Mouse (Mus musculus) ES-E14 (cell line): ENCODE results near the gene Mrpl24. TPM values are rescaled to one million over a fixed set of nuclear protein-coding genes. Genes with fewer than 3 reads are reported as not detected.

Experiments used
- DNase-seq: peaks from one replicate; pipeline ENCODE4 v3.0.0-alpha.2; 2013; ENCODE audit warnings: low read depth, low spot score
- H3K27ac ChIP-seq: 2 replicates; pipeline ENCODE4 v1.5.1; 2012; ENCODE audit warnings: low read depth, mild to moderate bottlenecking, low read length, moderate library complexity, mixed read lengths; ENCODE audit not compliant: poor library complexity, insufficient read depth, severe bottlenecking
- H3K36me3 ChIP-seq: 2 replicates; pipeline ENCODE4 v1.6.1; 2012; ENCODE audit warnings: mild to moderate bottlenecking, low read length, moderate library complexity, mixed read lengths; ENCODE audit not compliant: control insufficient read depth, poor library complexity, insufficient read depth, severe bottlenecking
- H3K4me1 ChIP-seq, 2 experiments: fragments of 150-350 bp in 1 of 2; sonication (generic) in 1 of 2; 2 replicates each; pipeline ENCODE4 v1.6.1; 2012; ENCODE audit warnings: low read length in 2 of 2, mild to moderate bottlenecking in 1 of 2, mixed read lengths in 1 of 2; ENCODE audit not compliant: control insufficient read depth in 2 of 2, insufficient read depth in 2 of 2, poor library complexity in 1 of 2
- H3K4me3 ChIP-seq, 2 experiments: fragments of 150-350 bp in 1 of 2; sonication (generic) in 1 of 2; 2 replicates each; pipeline ENCODE4 v1.5.1; 2012; ENCODE audit warnings: low read length in 2 of 2, low read depth in 1 of 2, mild to moderate bottlenecking in 1 of 2, mixed read lengths in 1 of 2; ENCODE audit not compliant: insufficient read depth in 1 of 2, poor library complexity in 1 of 2, severe bottlenecking in 1 of 2
- H3K9ac ChIP-seq: 2 replicates; pipeline ENCODE4 v1.6.1; 2012; ENCODE audit warnings: low read depth, mild to moderate bottlenecking, low read length, mixed read lengths; ENCODE audit not compliant: poor library complexity, insufficient read depth, severe bottlenecking
- H3K9me3 ChIP-seq: fragments of 150-350 bp; sonication (generic); 2 replicates; pipeline ENCODE4 v1.6.1; 2012; ENCODE audit warnings: low read depth, mild to moderate bottlenecking, low read length; ENCODE audit not compliant: control insufficient read depth, insufficient read depth
- CHD2 ChIP-seq: IDR thresholded peaks from 2 replicates; pipeline ENCODE4 v1.6.1; 2014; ENCODE audit warnings: mild to moderate bottlenecking, low read depth, low read length, inconsistent platforms
- HCFC1 ChIP-seq: IDR thresholded peaks from 2 replicates; pipeline ENCODE4 v1.6.1; 2012; ENCODE audit warnings: low read length, inconsistent platforms, borderline replicate concordance; ENCODE audit not compliant: insufficient read depth
- MAFK ChIP-seq: IDR thresholded peaks from 2 replicates; pipeline ENCODE4 v1.6.1; 2014; ENCODE audit warnings: mild to moderate bottlenecking, low read depth, low read length, inconsistent platforms; ENCODE audit not compliant: insufficient read depth
- ZC3H11A ChIP-seq: IDR thresholded peaks from 2 replicates; pipeline ENCODE4 v1.6.1; 2012; ENCODE audit warnings: low read depth, mild to moderate bottlenecking, inconsistent platforms, low read length, borderline replicate concordance
- ZNF384 ChIP-seq: IDR thresholded peaks from 2 replicates; pipeline ENCODE4 v1.6.1; 2012; ENCODE audit warnings: low read depth, low read length, inconsistent platforms
- in situ Hi-C, 2 experiments: fragments of 600-800 bp; cut with MboI; formaldehyde crosslinking; loops; one replicate each; pipeline ENCODE4 v1.15.1; 2025; ENCODE audit warnings: low sequenced_read_pairs in 2 of 2, inconsistent platforms in 1 of 2; ENCODE audit not compliant: unreplicated experiment in 2 of 2
- total RNA-seq: library from RNA; depleted of rRNA; stranded (reverse); fragments of 300-350 nt; gene quantifications from 2 replicates; pipeline ENCODE4 v1.2.3, GENCODE M21; 2012

The Mrpl24 gene
- total RNA-seq, 1 experiment = 154 TPM

GRCm38 (mm10) chr3:87935776-87936175, 16.5 kb downstream of the Mrpl24 start:
- TF ChIP-seq ZNF384 = no peak
- peak; percentile 86 for TF ChIP-seq ZC3H11A
- Histone ChIP-seq H3K9me3 (no peaks in the 10 kb centered on the region), H3K4me1 (peaks cover 2 to 9% of the 10 kb centered on the region in 2 experiments; a peak in 3 of 4 replicates), H3K9ac (no peak overlapping the region), H3K27ac (no peak overlapping the region), H3K36me3 (peaks cover 53% of the 10 kb centered on the region), H3K4me3 (no peak overlapping the region)
- in situ Hi-C loops = loop anchor here in 1 of 2 experiments (5.0 kb wide), 1 partner anchor 52 kb away; no protein-coding TSS in a partner anchor
- peak; percentile 71 for DNase-seq

DNA sequence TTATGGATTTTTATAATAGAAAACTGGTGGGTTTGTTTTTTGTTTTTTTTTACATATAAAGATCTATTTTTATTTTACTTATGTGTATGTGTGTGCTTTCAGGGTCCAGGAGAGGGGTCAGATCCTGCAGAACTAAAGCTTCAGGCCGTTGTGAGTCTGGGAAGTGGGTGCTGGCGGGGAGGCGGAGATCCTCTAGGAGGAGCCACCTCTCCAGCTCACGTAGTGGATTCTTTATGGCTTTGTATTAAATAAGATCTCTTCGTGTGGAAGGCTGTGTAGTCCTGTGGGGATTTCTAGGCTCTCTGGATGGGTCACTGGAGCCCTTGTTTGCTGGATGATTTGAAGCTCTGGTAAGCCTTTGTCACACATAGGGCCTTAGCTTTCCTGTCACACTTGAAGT, 21.3 kb downstream of the Mrpl24 start:
- no peak for DNase-seq
- Histone ChIP-seq H3K9me3 (no peaks in the 10 kb centered on the region), H3K9ac (no peak overlapping the region), H3K4me1 (peaks cover 0 to 13% of the 10 kb centered on the region in 2 experiments; a peak in 2 of 4 replicates), H3K27ac (no peak overlapping the region), H3K36me3 (peaks cover 48% of the 10 kb centered on the region), H3K4me3 (no peak overlapping the region)
- TF ChIP-seq HCFC1 (no peak), CHD2 (no peak), ZNF384 (no peak), MAFK (no peak), ZC3H11A (no peak)
- in situ Hi-C loops = no loop called here

DNA sequence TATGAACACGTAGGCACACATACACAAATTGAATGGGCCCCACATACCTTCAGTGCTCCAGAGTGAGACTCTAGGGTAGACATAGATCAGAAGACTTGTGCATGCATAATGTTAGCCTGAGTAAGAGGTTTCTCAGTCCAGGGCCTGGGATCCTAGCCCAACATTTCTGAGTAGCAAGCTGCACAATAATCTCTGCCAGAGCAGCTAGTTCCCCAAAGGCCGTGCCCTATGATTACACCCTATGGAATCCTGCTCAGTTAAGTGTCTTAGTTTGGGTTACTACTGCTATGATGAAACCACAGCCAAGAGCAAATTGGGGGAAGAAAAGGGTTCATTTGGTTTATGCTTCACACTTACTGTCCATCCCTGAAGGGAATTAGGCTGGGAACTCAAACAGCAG, 23.2 kb downstream of the Mrpl24 start:
- Histone ChIP-seq H3K9me3 (no peaks in the 10 kb centered on the region), H3K4me1 (peaks cover 3 to 25% of the 10 kb centered on the region in 2 experiments; a peak in 3 of 4 replicates), H3K4me3 (no peak overlapping the region), H3K9ac (no peak overlapping the region), H3K27ac (no peak overlapping the region), H3K36me3 (peaks cover 38% of the 10 kb centered on the region)
- no peak for TF ChIP-seq MAFK
- no peak for DNase-seq
- in situ Hi-C loops = no loop called here

- no peak for DNase-seq
Observed at GRCm38 (mm10) chr3:87943586-87943985, 24.3 kb downstream of the Mrpl24 start.

DNA sequence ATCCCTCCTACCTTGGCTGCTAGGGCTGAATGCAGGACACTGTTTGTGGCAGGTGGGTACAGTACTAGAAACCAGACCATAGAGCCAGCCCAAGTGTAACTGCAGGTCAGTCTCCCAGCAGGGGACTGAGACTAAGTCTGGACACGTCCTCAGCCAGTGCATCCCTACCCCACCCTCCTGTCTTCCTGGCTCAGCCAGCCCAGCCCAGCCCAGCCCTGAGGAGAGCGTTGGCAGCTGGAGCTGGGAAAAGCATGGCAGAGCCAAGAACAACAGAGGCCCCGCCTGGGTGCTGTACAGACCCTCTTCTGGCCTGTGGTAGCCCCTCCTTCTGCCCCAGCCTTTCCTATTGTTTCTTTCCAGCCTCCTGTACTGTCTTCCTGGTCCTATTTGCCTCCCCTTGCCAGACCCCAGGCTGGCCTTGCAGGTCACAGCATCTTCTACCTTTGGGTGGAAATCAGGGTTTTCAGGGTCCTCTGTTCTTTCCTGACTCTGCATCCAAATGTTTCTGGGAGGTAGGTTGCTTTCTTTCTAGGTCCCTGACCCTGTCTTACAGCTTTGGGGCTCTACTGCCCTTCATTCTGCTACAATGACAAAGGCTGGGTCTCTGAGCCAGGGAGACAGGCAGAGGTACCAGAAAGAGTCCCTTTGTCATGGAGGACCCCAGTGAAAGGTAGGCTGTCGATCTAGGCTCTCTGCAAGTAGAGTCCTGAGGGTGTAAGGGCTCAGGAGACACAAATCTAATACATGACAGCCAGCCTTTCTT, 25.7 kb downstream of the Mrpl24 start:
- Histone ChIP-seq H3K4me3 (no peak overlapping the region), H3K9me3 (no peaks in the 10 kb centered on the region), H3K36me3 (peaks cover 18% of the 10 kb centered on the region), H3K9ac (no peak overlapping the region), H3K4me1 (peaks cover 6 to 40% of the 10 kb centered on the region in 2 experiments), H3K27ac (no peak overlapping the region)
- no peak for TF ChIP-seq ZC3H11A
- TF ChIP-seq ZNF384 = no peak
- TF ChIP-seq CHD2 = no peak
- TF ChIP-seq HCFC1 = no peak
- TF ChIP-seq MAFK = no peak
- no peak for DNase-seq
- in situ Hi-C loops = no loop called here

More at GRCm38 (mm10) chr3:87943586-87943985, 24.3 kb downstream of the Mrpl24 start:
- no peak for TF ChIP-seq ZNF384
- no peak for TF ChIP-seq CHD2
- TF ChIP-seq HCFC1 = no peak
- no peak for TF ChIP-seq MAFK
- TF ChIP-seq ZC3H11A = no peak
- H3K27ac ChIP-seq = no peak overlapping the region
- H3K9me3 ChIP-seq = no peaks in the 10 kb centered on the region
- peaks cover 30% of the 10 kb centered on the region for H3K36me3 ChIP-seq
- H3K4me3 ChIP-seq = no peak overlapping the region
- no peak overlapping the region for H3K9ac ChIP-seq
- peaks cover 3 to 29% of the 10 kb centered on the region in 2 experiments; a peak in 3 of 4 replicates for H3K4me1 ChIP-seq
- in situ Hi-C loops = no loop called here
